Mouse (Mus musculus): ENCODE measurements around the gene Ttc24. TPM values are rescaled to one million over a fixed set of nuclear protein-coding genes. Genes with fewer than 3 reads are reported as not detected.

Gene Ttc24
- total and polyA plus RNA-seq, 3 experiments: not detected

DNA sequence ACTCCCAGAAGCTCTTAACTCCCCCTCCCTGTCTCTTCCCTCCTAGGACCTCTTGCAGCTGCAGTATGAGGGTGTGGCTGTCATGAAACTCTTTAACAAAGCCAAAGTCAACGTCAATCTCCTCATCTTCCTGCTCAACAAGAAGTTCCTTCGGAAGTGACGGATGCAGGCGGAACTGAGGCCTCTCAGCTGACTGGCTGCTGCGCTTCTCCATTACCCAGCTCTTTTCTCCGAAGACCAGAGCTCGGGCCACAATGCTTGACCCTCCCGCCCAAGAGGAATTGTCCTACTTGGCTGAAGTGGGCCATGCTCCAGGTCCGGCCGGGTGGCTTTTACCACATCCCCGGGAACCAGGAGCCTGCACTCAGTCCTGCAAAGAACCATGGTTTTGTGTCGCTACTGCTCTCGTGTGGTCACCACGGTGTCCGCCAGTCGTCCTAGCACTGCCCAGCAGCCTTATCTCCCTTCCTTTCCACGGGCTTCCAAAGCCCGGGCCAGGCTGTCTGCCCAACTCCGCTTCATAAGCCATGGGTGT, 42.1 kb upstream of the Ttc24 start:
- peak overlapping the region; percentile 82 for H3K27ac ChIP-seq
- no peaks in the 10 kb centered on the region for H3K27me3 ChIP-seq (ENCODE audit: control insufficient read depth, insufficient read depth, low read length)
- no peak overlapping the region for H3K9ac ChIP-seq (ENCODE audit: low read depth, low read length)
- intact Hi-C loops (cut with DNase I): loop anchor here (10.0 kb wide), 1 partner anchor 55 kb away; no protein-coding TSS in a partner anchor
- WGBS: 30% methylated on average over 19 of the region's 19 CpGs
- no peak for TF ChIP-seq EP300 (IDR thresholded peaks at IDR 0.05; ENCODE audit: insufficient read depth, low read depth, low read length)
- TF ChIP-seq CTCF (IDR thresholded peaks at IDR 0.05): peak; percentile 65
- TF ChIP-seq POLR2A (IDR thresholded peaks at IDR 0.05; ENCODE audit: insufficient read depth, low read depth, low read length): peak; percentile 71; the same call in 1 of the 2 replicates
- H3K79me2 ChIP-seq (replicated peaks; ENCODE audit: control insufficient read depth, insufficient read depth, low read length): no peaks in the 10 kb centered on the region
- H3K4me3 ChIP-seq: peak overlapping the region; percentile 5; the same call in 1 of the 2 replicates
- peaks cover 2% of the 10 kb centered on the region for H3K4me1 ChIP-seq (ENCODE audit: control insufficient read depth, insufficient read depth, low read length)
- DNase-seq: peak; percentile 74 to 75
- no peaks in the 10 kb centered on the region for H3K36me3 ChIP-seq (ENCODE audit: control insufficient read depth, insufficient read depth, low read length)

DNA sequence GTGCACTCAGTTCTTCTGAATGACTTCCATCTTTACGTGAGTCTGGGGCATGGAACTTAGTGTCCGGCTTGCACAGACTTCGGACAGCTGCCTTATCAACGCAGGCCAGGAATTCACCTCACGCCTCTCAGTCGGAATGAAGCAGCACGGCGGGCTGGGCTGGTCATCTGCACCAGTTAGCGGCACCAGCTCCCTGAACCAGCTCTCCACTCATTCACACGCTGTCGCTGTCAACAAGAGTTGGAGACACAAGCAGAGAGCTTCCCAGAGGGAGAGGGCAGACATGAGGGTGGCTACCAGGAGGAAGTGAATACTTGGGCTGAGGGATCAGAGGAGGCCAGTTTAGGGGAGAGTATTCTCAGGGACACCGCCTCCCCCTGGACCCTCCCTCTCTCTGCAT, 36.3 kb upstream of the Ttc24 start:
- H3K36me3 ChIP-seq (ENCODE audit: control insufficient read depth, insufficient read depth, low read length): no peaks in the 10 kb centered on the region
- H3K9ac ChIP-seq (ENCODE audit: low read depth, low read length): no peak overlapping the region
- TF ChIP-seq EP300 (IDR thresholded peaks at IDR 0.05; ENCODE audit: insufficient read depth, low read depth, low read length) (no peak), POLR2A (IDR thresholded peaks at IDR 0.05; ENCODE audit: insufficient read depth, low read depth, low read length) (no peak), CTCF (IDR thresholded peaks at IDR 0.05) (no peak)
- H3K27me3 ChIP-seq (ENCODE audit: control insufficient read depth, insufficient read depth, low read length): no peaks in the 10 kb centered on the region
- H3K79me2 ChIP-seq (replicated peaks; ENCODE audit: control insufficient read depth, insufficient read depth, low read length): no peaks in the 10 kb centered on the region
- intact Hi-C loops (cut with DNase I): no loop called here
- no peak for DNase-seq
- H3K4me3 ChIP-seq: no peak overlapping the region
- 65% methylated on average over 12 of the region's 12 CpGs for WGBS
- H3K27ac ChIP-seq: no peak overlapping the region
- H3K4me1 ChIP-seq (ENCODE audit: control insufficient read depth, insufficient read depth, low read length): no peaks in the 10 kb centered on the region

DNA sequence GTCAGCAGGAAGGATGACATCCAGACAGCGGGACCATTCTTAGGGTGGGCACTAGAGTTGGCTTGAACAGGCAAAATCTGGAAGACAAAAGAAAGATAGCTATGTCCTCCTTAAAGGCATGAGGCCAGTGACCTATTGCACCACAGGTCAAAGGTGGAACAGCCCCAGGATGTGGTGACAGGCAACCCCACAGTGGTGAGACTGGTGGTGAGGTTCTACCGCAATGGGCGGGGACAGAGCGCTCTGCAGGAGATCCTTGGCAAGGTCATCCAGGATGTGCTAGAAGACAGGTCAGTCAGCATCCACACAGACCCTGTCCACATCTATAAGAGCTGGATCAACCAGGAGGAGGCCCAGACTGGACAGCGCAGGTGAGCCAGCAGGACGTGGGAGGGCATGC, 31.0 kb upstream of the Ttc24 start:
- DNase-seq: no peak
- H3K27me3 ChIP-seq (ENCODE audit: control insufficient read depth, insufficient read depth, low read length): no peaks in the 10 kb centered on the region
- H3K79me2 ChIP-seq (replicated peaks; ENCODE audit: control insufficient read depth, insufficient read depth, low read length): no peaks in the 10 kb centered on the region
- no peak overlapping the region for H3K4me3 ChIP-seq
- no peaks in the 10 kb centered on the region for H3K4me1 ChIP-seq (ENCODE audit: control insufficient read depth, insufficient read depth, low read length)
- no peak overlapping the region for H3K27ac ChIP-seq
- intact Hi-C loops (cut with DNase I): no loop called here
- H3K9ac ChIP-seq (ENCODE audit: low read depth, low read length): no peak overlapping the region
- H3K36me3 ChIP-seq (ENCODE audit: control insufficient read depth, insufficient read depth, low read length): no peaks in the 10 kb centered on the region
- TF ChIP-seq EP300 (IDR thresholded peaks at IDR 0.05; ENCODE audit: insufficient read depth, low read depth, low read length) (no peak), POLR2A (IDR thresholded peaks at IDR 0.05; ENCODE audit: insufficient read depth, low read depth, low read length) (no peak), CTCF (IDR thresholded peaks at IDR 0.05) (no peak)
- 94% methylated on average over 6 of the region's 6 CpGs for whole genome bisulfite sequencing

DNA sequence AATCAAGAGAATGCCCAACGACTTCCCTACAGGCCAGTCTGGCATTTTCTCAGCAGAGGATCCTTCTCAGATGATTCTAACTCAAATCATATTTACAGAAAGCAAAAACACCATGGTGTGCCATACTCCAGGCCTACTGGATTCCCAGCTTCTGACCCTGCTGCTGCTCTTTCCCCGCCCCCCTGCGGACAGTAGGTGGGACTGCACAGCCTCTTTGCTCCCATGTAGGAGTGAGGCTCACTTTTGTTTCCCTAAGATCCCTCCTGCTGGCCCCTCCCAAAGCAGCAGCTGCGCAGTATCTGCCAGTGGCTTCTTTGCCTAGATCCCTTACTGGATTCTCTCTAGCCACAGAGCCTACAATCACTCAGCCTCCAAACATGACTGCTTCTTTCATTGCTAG, 28.0 kb upstream of the Ttc24 start:
- 94% methylated on average over 4 of the region's 4 CpGs for WGBS
- H3K9ac ChIP-seq (ENCODE audit: low read depth, low read length): no peak overlapping the region
- intact Hi-C loops (cut with DNase I): no loop called here
- H3K27ac ChIP-seq: no peak overlapping the region
- no peak for DNase-seq
- H3K4me1 ChIP-seq (ENCODE audit: control insufficient read depth, insufficient read depth, low read length): peaks cover 8% of the 10 kb centered on the region
- H3K79me2 ChIP-seq (replicated peaks; ENCODE audit: control insufficient read depth, insufficient read depth, low read length): no peaks in the 10 kb centered on the region
- no peak for TF ChIP-seq POLR2A (IDR thresholded peaks at IDR 0.05; ENCODE audit: insufficient read depth, low read depth, low read length)
- no peak for TF ChIP-seq EP300 (IDR thresholded peaks at IDR 0.05; ENCODE audit: insufficient read depth, low read depth, low read length)
- no peak for TF ChIP-seq CTCF (IDR thresholded peaks at IDR 0.05)
- no peaks in the 10 kb centered on the region for H3K27me3 ChIP-seq (ENCODE audit: control insufficient read depth, insufficient read depth, low read length)
- no peak overlapping the region for H3K4me3 ChIP-seq
- H3K36me3 ChIP-seq (ENCODE audit: control insufficient read depth, insufficient read depth, low read length): no peaks in the 10 kb centered on the region

DNA sequence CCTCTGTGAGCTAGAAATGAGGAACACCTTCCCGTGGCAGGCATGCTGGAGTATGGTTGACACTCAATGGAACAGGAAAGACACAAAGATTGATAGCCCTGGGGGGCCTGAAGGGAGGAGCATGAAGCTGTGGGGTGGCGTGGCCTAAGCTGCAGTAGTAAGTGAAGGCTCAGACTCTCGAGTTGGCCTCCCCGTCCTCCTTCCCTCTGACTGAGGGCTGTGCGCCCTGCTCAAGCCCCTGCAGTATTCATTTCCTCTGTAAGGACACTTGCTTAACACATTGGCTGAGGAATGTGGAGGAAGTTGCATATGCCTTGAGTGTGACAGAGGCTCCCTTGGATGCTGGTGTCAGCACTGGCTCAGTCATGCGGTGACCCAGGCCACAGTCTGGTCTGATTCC, 24.5 kb upstream of the Ttc24 start:
- H3K4me1 ChIP-seq (ENCODE audit: control insufficient read depth, insufficient read depth, low read length): peaks cover 8% of the 10 kb centered on the region
- H3K4me3 ChIP-seq: no peak overlapping the region
- no peak for TF ChIP-seq CTCF (IDR thresholded peaks at IDR 0.05)
- TF ChIP-seq EP300 (IDR thresholded peaks at IDR 0.05; ENCODE audit: insufficient read depth, low read depth, low read length): no peak
- TF ChIP-seq POLR2A (IDR thresholded peaks at IDR 0.05; ENCODE audit: insufficient read depth, low read depth, low read length): no peak
- 52% methylated on average over 6 of the region's 6 CpGs for WGBS
- no peaks in the 10 kb centered on the region for H3K79me2 ChIP-seq (replicated peaks; ENCODE audit: control insufficient read depth, insufficient read depth, low read length)
- intact Hi-C loops (cut with DNase I): no loop called here
- peak overlapping the region; percentile 56 for H3K27ac ChIP-seq
- peak; percentile 22 to 35 for DNase-seq
- H3K27me3 ChIP-seq (ENCODE audit: control insufficient read depth, insufficient read depth, low read length): no peaks in the 10 kb centered on the region
- no peak overlapping the region for H3K9ac ChIP-seq (ENCODE audit: low read depth, low read length)
- no peaks in the 10 kb centered on the region for H3K36me3 ChIP-seq (ENCODE audit: control insufficient read depth, insufficient read depth, low read length)

DNA sequence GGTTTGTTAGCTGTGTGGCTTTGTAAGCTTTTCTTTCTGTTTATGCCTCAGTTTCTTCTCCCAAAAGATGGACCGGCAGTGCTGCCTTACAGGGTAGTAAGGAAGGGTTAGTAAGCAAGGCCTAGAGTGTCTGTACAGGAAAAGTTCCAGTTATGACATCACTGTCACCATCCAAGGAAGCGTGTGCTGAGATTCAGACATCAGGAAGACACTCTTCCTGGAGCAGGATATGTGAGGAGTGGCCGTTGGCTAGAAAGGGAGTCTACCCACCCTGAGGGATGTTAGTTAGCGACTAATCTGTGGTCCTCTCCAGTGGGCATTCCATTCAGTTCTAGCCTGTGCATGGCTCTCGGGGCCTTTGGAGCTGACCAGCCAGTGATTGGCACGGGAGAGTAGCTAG, 24.1 kb upstream of the Ttc24 start:
- no peak overlapping the region for H3K4me3 ChIP-seq
- 45% methylated on average over 6 of the region's 6 CpGs for WGBS
- DNase-seq: no peak
- H3K9ac ChIP-seq (ENCODE audit: low read depth, low read length): no peak overlapping the region
- H3K79me2 ChIP-seq (replicated peaks; ENCODE audit: control insufficient read depth, insufficient read depth, low read length): no peaks in the 10 kb centered on the region
- peak overlapping the region; percentile 56 for H3K27ac ChIP-seq
- H3K36me3 ChIP-seq (ENCODE audit: control insufficient read depth, insufficient read depth, low read length): no peaks in the 10 kb centered on the region
- no peaks in the 10 kb centered on the region for H3K27me3 ChIP-seq (ENCODE audit: control insufficient read depth, insufficient read depth, low read length)
- H3K4me1 ChIP-seq (ENCODE audit: control insufficient read depth, insufficient read depth, low read length): peaks cover 8% of the 10 kb centered on the region
- no peak for TF ChIP-seq EP300 (IDR thresholded peaks at IDR 0.05; ENCODE audit: insufficient read depth, low read depth, low read length)
- no peak for TF ChIP-seq POLR2A (IDR thresholded peaks at IDR 0.05; ENCODE audit: insufficient read depth, low read depth, low read length)
- no peak for TF ChIP-seq CTCF (IDR thresholded peaks at IDR 0.05)
- intact Hi-C loops (cut with DNase I): no loop called here

All from heart, adult 2 months (tissue).